Mouse (Mus musculus) embryonic facial prominence, embryonic 11.5 days (tissue): ENCODE measurements at regions not wholly inside any gene's neighbourhood (a gene's known extent, or its start where the extent isn't known, plus 50 kb on each side); places are given as distances from the start of the nearest gene placed in this dataset.
"Not testable (repeated sequence)": the region's sequence is repeated elsewhere in the genome, so short reads cannot be mapped to it uniquely, and the experiment has no call there.

ENCODE experiments used
- ATAC-seq: fragments of 200-750 bp; cut with Nextera tagmentation; replicated peaks from 2 replicates; pipeline ENCODE4 v1.8.0; 2017; ENCODE audit warnings: low read depth; ENCODE audit not compliant: insufficient number of reproducible peaks, low FRiP score, low TSS enrichment
- DNase-seq: peaks from one replicate; pipeline ENCODE4 v3.0.0-alpha.2; 2015; ENCODE audit warnings: low spot score
- H3K27ac ChIP-seq: fragments of 300-500 bp; sonication (generic); replicated peaks from 2 replicates; pipeline ENCODE4 v1.5.1; 2014; ENCODE audit warnings: mild to moderate bottlenecking, low read depth, low read length, control low read depth
- H3K27me3 ChIP-seq: fragments of 300-500 bp; sonication (generic); 2 replicates; pipeline ENCODE4 v1.6.1; 2014; ENCODE audit warnings: mild to moderate bottlenecking, low read length, moderate library complexity, mixed read lengths; ENCODE audit not compliant: control insufficient read depth, insufficient read depth
- H3K36me3 ChIP-seq: fragments of 300-500 bp; sonication (generic); replicated peaks from 2 replicates; pipeline ENCODE4 v1.6.1; 2014; ENCODE audit warnings: low read depth, mild to moderate bottlenecking, low read length, moderate library complexity, mixed read lengths; ENCODE audit not compliant: control insufficient read depth, insufficient read depth
- H3K4me1 ChIP-seq: fragments of 300-500 bp; sonication (generic); 2 replicates; pipeline ENCODE4 v1.6.1; 2014; ENCODE audit warnings: low read length, mixed read lengths; ENCODE audit not compliant: control insufficient read depth, insufficient read depth
- H3K4me2 ChIP-seq: fragments of 300-500 bp; sonication (generic); 2 replicates; pipeline ENCODE4 v1.6.1; 2014; ENCODE audit warnings: low read depth, mild to moderate bottlenecking, control low read depth, low read length, moderate library complexity
- H3K4me3 ChIP-seq: fragments of 300-500 bp; sonication (generic); 2 replicates; pipeline ENCODE4 v1.5.1; 2014; ENCODE audit warnings: low read depth, low read length, control low read depth
- H3K9ac ChIP-seq: fragments of 300-500 bp; sonication (generic); replicated peaks from 2 replicates; pipeline ENCODE4 v1.6.1; 2014; ENCODE audit warnings: mild to moderate bottlenecking, control low read depth, low read length
- H3K9me3 ChIP-seq: fragments of 300-500 bp; sonication (generic); replicated peaks from 2 replicates; pipeline ENCODE4 v1.6.1; 2016; ENCODE audit warnings: mild to moderate bottlenecking, low read length, inconsistent platforms, mixed read lengths; ENCODE audit not compliant: control insufficient read depth
- WGBS: fragments of 180-500 bp; shearing (Covaris S2); extraction: QIAGEN DNeasy Blood & Tissue Kit; methylation state at CpG from one replicate; pipeline ENCODE4 v1.1.7; 2014; 5-methylcytosine and 5-hydroxymethylcytosine counted together

DNA sequence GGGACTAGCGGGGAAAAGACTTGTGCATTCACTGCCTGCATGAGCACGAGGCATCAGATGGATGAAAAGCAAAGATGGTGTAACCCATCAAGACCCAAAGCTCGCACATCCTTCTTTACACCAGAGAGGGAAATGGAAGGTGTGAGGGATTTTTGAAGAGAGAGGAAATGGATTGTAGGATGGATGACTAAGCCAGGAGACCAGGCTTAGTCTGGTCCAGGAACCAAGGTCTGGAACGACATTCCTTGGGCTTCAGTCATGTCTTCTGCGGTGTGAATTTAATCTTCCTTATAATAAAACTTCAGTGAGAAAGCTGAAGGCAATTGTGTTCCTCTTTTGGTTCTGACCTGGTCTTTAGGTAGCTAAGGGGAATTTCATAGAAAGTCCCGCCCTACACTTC, 551.0 kb upstream of the Gm10131 start:
- H3K36me3 ChIP-seq: no peaks in the 10 kb centered on the region
- no peak overlapping the region for H3K4me2 ChIP-seq
- ATAC-seq (no peak), DNase-seq (no peak)
- no peak overlapping the region for H3K9ac ChIP-seq
- H3K27ac ChIP-seq: no peak overlapping the region
- no peaks in the 10 kb centered on the region for H3K27me3 ChIP-seq
- H3K4me3 ChIP-seq: no peak overlapping the region
- WGBS: 89% methylated on average over 6 of the region's 6 CpGs
- no peaks in the 10 kb centered on the region for H3K4me1 ChIP-seq
- no peaks in the 10 kb centered on the region for H3K9me3 ChIP-seq

DNA sequence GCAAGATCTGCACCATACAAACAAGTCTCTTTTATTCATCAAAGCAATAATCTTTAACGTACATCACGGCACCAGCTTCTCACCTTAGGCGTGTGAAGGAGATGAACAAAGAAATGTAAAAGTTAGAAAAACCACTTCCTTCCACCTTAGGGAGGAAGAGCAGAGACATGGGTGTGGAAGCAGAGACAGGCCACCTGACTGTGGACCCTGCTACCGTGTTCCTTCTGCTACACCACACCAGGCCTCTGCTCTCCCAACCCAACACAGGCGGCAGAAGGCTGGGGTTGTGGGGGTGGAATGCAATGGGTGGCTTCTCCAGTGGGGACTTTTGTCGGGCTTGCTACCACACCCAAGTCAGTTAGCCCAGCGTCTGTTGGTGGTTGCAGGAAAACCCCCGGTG, 540.2 kb upstream of the Gm10131 start:
- Histone ChIP-seq H3K4me1 (no peaks in the 10 kb centered on the region), H3K4me3 (no peak overlapping the region), H3K27me3 (no peaks in the 10 kb centered on the region), H3K4me2 (no peak overlapping the region), H3K36me3 (no peaks in the 10 kb centered on the region), H3K9ac (no peak overlapping the region), H3K27ac (no peak overlapping the region), H3K9me3 (no peaks in the 10 kb centered on the region)
- WGBS: 87% methylated on average over 8 of the region's 8 CpGs
- no peak for ATAC-seq
- DNase-seq: no peak

DNA sequence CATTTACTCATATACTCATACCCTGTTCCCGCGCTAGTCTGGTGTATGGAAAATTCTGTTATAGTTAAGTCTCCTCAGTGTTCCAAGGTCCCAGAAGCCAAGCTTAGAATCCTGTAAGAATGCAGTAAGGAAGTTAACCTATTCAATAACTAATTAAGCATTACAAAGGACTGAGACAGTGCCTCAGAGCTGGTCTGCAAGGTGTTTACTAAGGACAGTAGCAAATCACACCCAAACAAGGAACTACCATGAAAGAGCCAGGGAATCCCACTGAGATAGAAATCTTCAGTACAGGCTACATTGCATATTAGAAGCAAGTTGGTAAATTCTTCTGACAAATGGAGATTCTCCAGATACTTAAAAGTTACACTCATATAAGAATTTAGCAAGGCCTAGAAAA, 516.7 kb upstream of the Gm10131 start:
- not testable (repeated sequence) for H3K36me3 ChIP-seq, H3K9ac ChIP-seq, H3K27ac ChIP-seq, H3K9me3 ChIP-seq, ATAC-seq, H3K4me2 ChIP-seq, H3K4me3 ChIP-seq, H3K4me1 ChIP-seq, H3K27me3 ChIP-seq, DNase-seq
- WGBS: 94% methylated on average over 2 of the region's 2 CpGs

DNA sequence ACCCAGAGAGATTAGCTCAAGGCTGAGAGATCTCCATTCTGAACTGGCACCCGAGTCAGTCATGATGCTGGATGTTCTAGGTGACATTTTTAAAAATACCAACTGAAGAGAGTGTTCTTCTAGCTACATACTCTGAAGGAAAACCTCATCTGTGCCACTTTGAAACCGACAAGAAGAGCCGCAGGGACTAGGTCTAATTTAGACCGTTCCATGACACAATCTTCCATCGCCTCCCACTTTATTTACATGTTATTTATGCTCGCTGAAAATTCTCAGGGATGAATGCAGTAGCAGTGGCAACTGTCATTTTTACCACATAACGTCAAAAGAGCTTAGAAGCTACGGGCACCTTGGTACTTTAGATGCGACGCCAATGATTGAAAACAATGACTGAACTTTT, 514.1 kb upstream of the Gm10131 start:
- no peak overlapping the region for H3K9ac ChIP-seq
- no peak for ATAC-seq
- no peak overlapping the region for H3K4me2 ChIP-seq
- WGBS: 90% methylated on average over 10 of the region's 10 CpGs
- DNase-seq: no peak
- H3K36me3 ChIP-seq: no peaks in the 10 kb centered on the region
- H3K27me3 ChIP-seq: no peaks in the 10 kb centered on the region
- no peak overlapping the region for H3K27ac ChIP-seq
- no peak overlapping the region for H3K4me3 ChIP-seq
- H3K4me1 ChIP-seq: no peaks in the 10 kb centered on the region
- H3K9me3 ChIP-seq: no peaks in the 10 kb centered on the region

DNA sequence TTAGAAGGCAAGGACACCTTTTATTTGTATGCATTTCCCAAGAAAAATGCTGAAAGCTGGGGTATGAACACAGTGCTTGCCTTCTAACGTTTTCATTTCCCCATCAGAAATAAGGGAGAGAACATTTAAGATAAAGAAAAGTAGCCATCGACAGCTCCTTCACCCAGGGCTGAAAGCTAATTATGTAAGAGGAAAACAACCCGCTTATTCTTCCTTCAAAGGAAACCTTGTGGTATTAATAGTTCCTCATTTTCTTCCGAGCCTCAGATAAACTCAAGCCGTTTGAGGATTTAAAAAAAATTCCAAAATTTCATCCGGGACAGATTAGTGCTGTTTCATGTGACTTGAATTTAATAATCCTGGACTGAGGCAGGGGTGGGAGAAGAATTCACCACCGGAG, 512.2 kb upstream of the Gm10131 start:
- no peaks in the 10 kb centered on the region for H3K27me3 ChIP-seq

GRCm38 (mm10) chr8:34622177-34623114, 510.9 kb upstream of the Gm10131 start:
- no peak for ATAC-seq
- no peak overlapping the region for H3K27ac ChIP-seq
- 85% methylated on average over 25 of the region's 25 CpGs for WGBS
- H3K27me3 ChIP-seq: no peaks in the 10 kb centered on the region
- H3K4me3 ChIP-seq: no peak overlapping the region
- no peak overlapping the region for H3K9ac ChIP-seq
- no peak overlapping the region for H3K4me2 ChIP-seq
- H3K36me3 ChIP-seq: no peaks in the 10 kb centered on the region
- no peaks in the 10 kb centered on the region for H3K9me3 ChIP-seq
- no peaks in the 10 kb centered on the region for H3K4me1 ChIP-seq
- DNase-seq: no peak

More for the DNA sequence above, 512.2 kb upstream of the Gm10131 start:
- Histone ChIP-seq H3K4me3 (no peak overlapping the region), H3K36me3 (no peaks in the 10 kb centered on the region), H3K27ac (no peak overlapping the region), H3K4me1 (no peaks in the 10 kb centered on the region), H3K9ac (no peak overlapping the region), H3K4me2 (no peak overlapping the region), H3K9me3 (no peaks in the 10 kb centered on the region)
- WGBS: 47% methylated on average over 7 of the region's 7 CpGs
- DNase-seq (no peak), ATAC-seq (no peak)

GRCm38 (mm10) chr8:34618046-34618445, 506.5 kb upstream of the Gm10131 start:
- DNase-seq (peak; percentile 15), ATAC-seq (no peak)
- Histone ChIP-seq H3K4me1 (no peaks in the 10 kb centered on the region), H3K9me3 (no peaks in the 10 kb centered on the region), H3K27ac (no peak overlapping the region), H3K36me3 (no peaks in the 10 kb centered on the region), H3K27me3 (no peaks in the 10 kb centered on the region), H3K9ac (no peak overlapping the region), H3K4me3 (no peak overlapping the region), H3K4me2 (no peak overlapping the region)
- WGBS: 24% methylated on average over 4 of the region's 5 CpGs

DNA sequence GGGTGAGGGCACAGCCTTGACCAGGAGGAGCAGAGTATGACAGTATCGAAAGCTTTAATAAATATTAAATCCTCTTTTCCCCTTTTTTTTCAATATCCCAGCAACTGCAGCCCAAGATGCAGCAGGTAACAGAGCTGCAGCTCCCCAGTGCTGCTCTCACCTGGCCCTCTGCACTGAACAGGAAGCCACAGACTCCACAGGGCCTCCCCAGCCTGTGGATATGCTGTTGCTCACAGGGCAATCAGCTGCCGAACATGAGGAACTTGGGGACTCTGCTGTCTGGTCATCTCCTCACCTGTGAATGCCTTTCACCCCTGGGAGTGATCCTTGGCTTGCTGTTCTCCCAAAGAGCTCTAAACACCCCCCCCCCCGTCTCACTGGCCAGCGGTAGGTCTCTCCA, 503.4 kb upstream of the Gm10131 start:
- H3K27me3 ChIP-seq: no peaks in the 10 kb centered on the region
- no peak overlapping the region for H3K27ac ChIP-seq
- no peaks in the 10 kb centered on the region for H3K36me3 ChIP-seq
- no peak overlapping the region for H3K4me2 ChIP-seq
- 83% methylated on average over 4 of the region's 4 CpGs for WGBS
- no peak overlapping the region for H3K4me3 ChIP-seq
- H3K4me1 ChIP-seq: no peaks in the 10 kb centered on the region
- ATAC-seq (no peak), DNase-seq (no peak)
- H3K9me3 ChIP-seq: no peaks in the 10 kb centered on the region
- H3K9ac ChIP-seq: no peak overlapping the region
